Mouse (Mus musculus) lung, postnatal 14 days (tissue): Measurements from ENCODE around the gene Nrp1.

Source experiments
- DNase-seq: peaks from one replicate; pipeline ENCODE4 v3.0.0; 2021

The Nrp1 gene

GRCm38 (mm10) chr8:128371789-128372188 lies 13.4 kb downstream of the Nrp1 start:
- no peak for DNase-seq

GRCm38 (mm10) chr8:128372724-128373123 lies 14.3 kb downstream of the Nrp1 start:
- no peak for DNase-seq

- DNase-seq, result no peak
Observed at GRCm38 (mm10) chr8:128373418-128373817, 15.0 kb downstream of the Nrp1 start.

GRCm38 (mm10) chr8:128375291-128375690 lies 16.9 kb downstream of the Nrp1 start:
- DNase-seq, result no peak

- peak; percentile 36 for DNase-seq
Observed at GRCm38 (mm10) chr8:128383176-128383575, 24.8 kb downstream of the Nrp1 start.

GRCm38 (mm10) chr8:128384366-128384765 lies 26.0 kb downstream of the Nrp1 start:
- DNase-seq, result no peak

GRCm38 (mm10) chr8:128384921-128385332 lies 26.5 kb downstream of the Nrp1 start:
- no peak for DNase-seq

- peak; percentile 54 for DNase-seq
Observed at GRCm38 (mm10) chr8:128386963-128387621, 28.7 kb downstream of the Nrp1 start.

GRCm38 (mm10) chr8:128390759-128391158 lies 32.4 kb downstream of the Nrp1 start:
- no peak for DNase-seq

GRCm38 (mm10) chr8:128391182-128391760 lies 32.9 kb downstream of the Nrp1 start:
- DNase-seq, result no peak

- no peak for DNase-seq
Observed at GRCm38 (mm10) chr8:128394671-128395193, 36.3 kb downstream of the Nrp1 start.

- no peak for DNase-seq
Observed at GRCm38 (mm10) chr8:128396968-128397367, 38.6 kb downstream of the Nrp1 start.

GRCm38 (mm10) chr8:128397441-128397840 lies 39.0 kb downstream of the Nrp1 start:
- no peak for DNase-seq

- no peak for DNase-seq
Observed at GRCm38 (mm10) chr8:128398472-128399091, 40.2 kb downstream of the Nrp1 start.

GRCm38 (mm10) chr8:128400286-128400685 lies 41.9 kb downstream of the Nrp1 start:
- DNase-seq, result no peak

GRCm38 (mm10) chr8:128404876-128405275 lies 46.5 kb downstream of the Nrp1 start:
- DNase-seq, result no peak

- peak; percentile 22 for DNase-seq
Observed at GRCm38 (mm10) chr8:128413381-128413780, 55.0 kb downstream of the Nrp1 start.

- DNase-seq, result peak; percentile 11
Observed at GRCm38 (mm10) chr8:128415730-128416684, 57.6 kb downstream of the Nrp1 start.

- DNase-seq, result no peak
Observed at GRCm38 (mm10) chr8:128416896-128417295, 58.5 kb downstream of the Nrp1 start.

GRCm38 (mm10) chr8:128417956-128418796 lies 59.8 kb downstream of the Nrp1 start:
- DNase-seq, result no peak

GRCm38 (mm10) chr8:128419984-128420383 lies 61.6 kb downstream of the Nrp1 start:
- no peak for DNase-seq

GRCm38 (mm10) chr8:128420402-128420801 lies 62.0 kb downstream of the Nrp1 start:
- DNase-seq, result no peak
